Mouse (Mus musculus) embryonic stem cell, embryonic (primary cell): ENCODE measurements around the gene Sbk1.

ENCODE experiments used
- CTCF ChIA-PET, 4 experiments: fragments of 300-600 bp in 2 of 4; fragments of 350-600 bp in 2 of 4; sonication (Branson Sonifier 250); formaldehyde crosslinking; loops; one replicate each; lab custom pipeline; 2022; ENCODE audit warnings: inconsistent platforms in 2 of 4; lab: Charles Lee
- POLR2A ChIA-PET, 4 experiments: fragments of 300-600 bp in 2 of 4; fragments of 350-600 bp in 2 of 4; sonication (Branson Sonifier 250); formaldehyde crosslinking; loops; one replicate each; lab custom pipeline; 2022; ENCODE audit warnings: antibody characterized with exemption in 4 of 4, inconsistent platforms in 1 of 4; lab: Charles Lee

Gene Sbk1

DNA sequence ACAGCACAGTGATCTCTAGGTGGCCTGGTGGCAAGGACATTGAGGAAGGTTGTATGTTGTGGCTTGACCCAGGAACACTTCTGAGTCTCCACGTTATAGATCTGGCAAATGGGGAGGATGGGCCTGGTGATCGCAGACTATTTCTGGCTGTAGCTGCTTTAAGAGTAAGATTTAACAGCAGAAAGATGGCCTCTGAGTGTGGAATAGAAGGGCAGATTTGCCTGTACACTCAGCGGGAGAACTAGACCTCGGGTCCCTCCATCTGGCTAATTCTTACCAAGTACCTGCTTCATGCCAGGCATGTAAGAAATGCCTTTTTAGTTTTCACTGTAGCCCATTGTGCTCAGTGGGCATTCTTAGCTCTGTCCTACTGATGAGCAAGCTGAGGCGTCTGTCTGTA lies 6.4 kb downstream of the Sbk1 start:
- CTCF ChIA-PET: interaction anchor here in 1 of 4 experiments (0.6 kb wide), 1 partner anchor 9 kb away, joined by 3 read pairs; no protein-coding TSS in a partner anchor
- POLR2A ChIA-PET: interaction anchor here in 1 of 4 experiments (5.1 kb wide), 1 partner anchor 8 kb away, joined by 35 read pairs; the partner anchor contains the start of gene Sbk1

DNA sequence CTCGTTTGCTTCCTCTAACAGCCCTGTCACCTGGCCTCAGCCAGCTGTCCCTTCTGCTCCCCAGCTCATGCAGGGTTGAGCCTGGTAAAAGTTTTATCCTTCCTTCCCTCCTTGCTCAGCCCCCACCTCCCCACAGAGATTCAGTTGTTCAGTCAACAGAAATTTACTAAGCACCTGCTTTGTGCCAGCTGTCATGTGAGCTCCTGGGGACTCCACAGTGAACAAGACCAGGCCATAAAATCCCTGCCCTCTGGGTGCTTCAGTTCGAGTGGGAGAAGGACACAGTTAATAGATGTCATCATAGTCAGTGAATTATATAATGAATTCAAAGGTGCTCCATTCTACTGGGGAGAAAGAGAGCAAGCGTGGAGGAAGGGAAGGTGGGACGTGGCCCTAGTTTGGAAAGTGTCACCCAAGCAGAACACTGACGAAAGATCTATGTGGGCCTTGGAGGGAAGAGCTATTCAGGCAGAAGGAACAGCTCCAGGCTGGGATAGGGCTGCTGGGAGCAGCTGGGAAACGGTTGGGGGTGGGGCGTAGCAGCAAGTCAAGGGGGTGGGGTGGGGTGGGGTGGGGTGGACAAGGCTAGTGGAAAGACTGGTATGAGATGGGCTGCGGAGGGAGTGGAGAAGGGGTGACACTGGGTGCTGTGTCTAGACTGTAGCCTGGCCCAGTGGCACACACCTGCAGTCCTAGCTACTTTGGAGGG lies 7.5 kb downstream of the Sbk1 start:
- CTCF ChIA-PET: interaction anchor here in 3 of 4 experiments (0.6 to 1.7 kb wide), 4 partner anchors 9 to 237 kb away, joined by 3 to 5 read pairs (median 4); no protein-coding TSS in a partner anchor
- POLR2A ChIA-PET: interaction anchor here in 3 of 4 experiments (0.5 to 5.1 kb wide), 12 partner anchors 8 to 208 kb away, joined by 3 to 35 read pairs (median 4); partner anchors contain the start of gene Sbk1 (in 2 of the 3)

DNA sequence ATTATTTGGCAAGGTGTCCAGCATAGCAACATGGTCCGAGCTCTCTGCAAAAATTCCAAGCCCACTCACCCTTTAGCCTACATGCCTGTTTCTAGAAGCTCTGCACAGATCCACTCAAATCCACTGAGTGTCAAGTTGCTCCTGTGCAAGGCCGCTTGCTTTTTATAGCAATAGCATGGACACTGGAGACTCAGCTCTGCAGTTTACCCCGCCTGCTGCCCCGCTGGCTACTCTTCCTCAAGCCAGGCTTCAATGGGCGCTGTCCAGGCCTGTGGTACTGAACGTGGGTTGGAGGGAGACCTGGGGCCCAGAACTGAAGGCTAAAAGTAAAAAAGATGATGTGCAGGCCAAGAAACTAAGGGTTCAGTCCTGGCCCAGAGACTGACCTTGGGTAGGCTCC lies 8.3 kb downstream of the Sbk1 start:
- POLR2A ChIA-PET: interaction anchor here in 3 of 4 experiments (1.0 to 5.1 kb wide), 7 partner anchors 10 to 207 kb away, joined by 3 to 35 read pairs (median 4); partner anchors contain the start of gene Sbk1 (in 2 of the 3)
- CTCF ChIA-PET: interaction anchor here (0.6 to 1.7 kb wide), 5 partner anchors 9 to 238 kb away, joined by 3 to 5 read pairs (median 3); no protein-coding TSS in a partner anchor

DNA sequence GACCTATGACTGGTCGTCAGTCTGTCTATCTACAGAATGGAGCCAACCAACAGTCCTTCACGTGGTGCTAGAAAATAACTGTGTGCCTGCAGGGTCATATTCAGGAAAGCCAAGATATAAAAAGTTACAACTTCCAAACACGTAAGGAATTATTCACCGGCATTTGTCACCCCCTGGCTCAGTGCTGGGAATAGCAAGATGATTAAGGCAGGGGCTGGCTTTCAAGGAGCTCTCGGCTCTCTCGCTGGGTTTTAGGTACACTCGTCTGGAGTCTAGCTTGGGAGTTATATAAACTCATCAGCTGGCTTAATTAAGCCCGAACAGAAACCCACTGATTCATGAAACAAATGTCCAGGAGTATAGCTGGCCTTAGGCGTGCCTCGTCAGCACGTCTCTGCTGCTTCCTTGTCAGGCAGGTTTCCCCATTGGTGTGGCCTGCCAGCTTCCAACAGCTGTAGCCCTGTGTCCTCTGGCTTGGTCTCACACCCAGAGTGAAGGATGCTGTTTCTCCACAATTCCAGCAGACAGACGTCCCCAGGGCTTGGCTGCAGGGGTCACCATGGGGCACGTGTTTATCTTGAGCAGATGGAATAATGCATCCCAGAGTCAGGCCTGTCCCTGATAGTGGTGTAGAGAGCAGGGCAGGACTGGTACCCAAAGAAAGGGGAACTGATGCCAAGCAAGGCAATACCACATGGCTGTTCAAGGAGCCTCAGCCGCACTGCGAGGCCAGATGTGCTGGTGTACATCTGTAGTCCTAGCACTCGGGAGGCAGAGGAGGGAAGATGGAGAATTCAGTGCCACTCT lies 9.7 kb downstream of the Sbk1 start:
- ChIA-PET POLR2A (interaction anchor here in 3 of 4 experiments (0.5 to 5.1 kb wide), 9 partner anchors 7 to 220 kb away, joined by 3 to 35 read pairs (median 3); partner anchors contain the start of gene Sbk1 (in 1 of the 3)), CTCF (interaction anchor here in 2 of 4 experiments (0.6 to 1.0 kb wide), 3 partner anchors 20 to 170 kb away, joined by 3 to 6 read pairs (median 3); no protein-coding TSS in a partner anchor)

DNA sequence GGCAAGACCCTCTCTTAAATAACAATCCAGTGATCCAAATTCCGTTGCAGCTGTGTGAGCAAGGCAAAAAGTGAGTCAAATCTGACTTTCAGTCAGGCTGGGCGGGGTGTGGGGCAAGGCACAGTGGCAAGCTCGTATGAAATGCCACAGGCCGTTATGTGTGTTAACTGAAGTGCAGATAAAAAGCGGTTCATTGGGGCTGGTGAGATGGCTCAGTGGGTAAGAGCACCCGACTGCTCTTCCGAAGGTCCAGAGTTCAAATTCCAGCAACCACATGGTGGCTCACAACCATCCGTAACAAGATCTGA lies 10.2 kb downstream of the Sbk1 start:
- ChIA-PET CTCF (interaction anchor here in 2 of 4 experiments (0.6 to 0.7 kb wide), 2 partner anchors 19 to 171 kb away, joined by 3 to 6 read pairs; no protein-coding TSS in a partner anchor), POLR2A (interaction anchor here in 1 of 4 experiments (0.5 to 5.1 kb wide), 6 partner anchors 8 to 219 kb away, joined by 3 to 35 read pairs (median 3); partner anchors contain the start of gene Sbk1)

GRCm38 (mm10) chr7:126284021-126284420 lies 11.6 kb downstream of the Sbk1 start:
- CTCF ChIA-PET: interaction anchor here in 3 of 4 experiments (0.6 to 0.9 kb wide), 3 partner anchors 23 to 173 kb away, joined by 3 to 7 read pairs (median 3); no protein-coding TSS in a partner anchor
- POLR2A ChIA-PET: interaction anchor here in 3 of 4 experiments (0.6 to 5.1 kb wide), 6 partner anchors 12 to 157 kb away, joined by 3 to 35 read pairs (median 4); partner anchors contain the start of gene Sbk1 (in 2 of the 3)

- POLR2A ChIA-PET: interaction anchor here in 2 of 4 experiments (1.3 to 2.8 kb wide), 4 partner anchors 9 to 23 kb away, joined by 3 to 23 read pairs (median 9); partner anchors contain the start of gene Sbk1 (in 2 of the 2)
- CTCF ChIA-PET: interaction anchor here in 1 of 4 experiments (1.3 kb wide), 1 partner anchor 351 kb away, joined by 3 read pairs; no protein-coding TSS in a partner anchor
Observed at GRCm38 (mm10) chr7:126284441-126284840, 12.0 kb downstream of the Sbk1 start.

- POLR2A ChIA-PET: interaction anchor here in 2 of 4 experiments (0.9 to 2.8 kb wide), 9 partner anchors 10 to 220 kb away, joined by 3 to 23 read pairs (median 4); partner anchors contain the start of gene Sbk1 (in 2 of the 2)
- CTCF ChIA-PET: interaction anchor here in 2 of 4 experiments (0.5 to 1.3 kb wide), 2 partner anchors 198 to 350 kb away, joined by 3 read pairs; no protein-coding TSS in a partner anchor
Observed at GRCm38 (mm10) chr7:126284865-126285264, 12.4 kb downstream of the Sbk1 start.

- POLR2A ChIA-PET: interaction anchor here in 2 of 4 experiments (0.9 to 2.8 kb wide), 12 partner anchors 10 to 219 kb away, joined by 3 to 23 read pairs (median 4); partner anchors contain the start of gene Sbk1 (in 2 of the 2)
- CTCF ChIA-PET: interaction anchor here in 3 of 4 experiments (0.5 to 1.3 kb wide), 4 partner anchors 24 to 350 kb away, joined by 3 read pairs; no protein-coding TSS in a partner anchor
Observed at GRCm38 (mm10) chr7:126285293-126286211, 13.1 kb downstream of the Sbk1 start.

DNA sequence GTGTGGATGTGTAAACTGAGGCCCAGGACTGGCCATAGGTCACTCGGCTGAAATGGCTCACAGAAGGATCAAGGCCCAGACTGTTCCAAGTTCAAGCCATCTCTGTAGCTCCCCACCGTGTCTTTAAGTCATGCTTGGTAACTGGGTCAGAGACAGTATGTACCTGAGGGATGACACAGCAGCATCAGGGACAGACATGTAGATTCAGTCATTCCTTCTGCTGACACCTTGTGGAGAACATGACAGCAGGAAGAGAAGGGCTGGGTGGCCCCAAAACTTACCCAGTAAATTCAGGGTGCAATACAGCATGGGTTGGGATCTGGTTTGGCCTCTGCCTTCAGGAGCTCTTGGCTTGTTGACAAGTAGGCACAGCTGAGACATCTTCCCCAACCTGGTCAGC lies 13.9 kb downstream of the Sbk1 start:
- ChIA-PET POLR2A (interaction anchor here in 3 of 4 experiments (0.5 to 2.8 kb wide), 14 partner anchors 10 to 218 kb away, joined by 3 to 23 read pairs (median 3); partner anchors contain the start of genes Sbk1 (in 2 of the 3) and Sh2b1 (in 1 of the 3)), CTCF (interaction anchor here in 2 of 4 experiments (0.6 to 1.3 kb wide), 3 partner anchors 25 to 113 kb away, joined by 3 read pairs; no protein-coding TSS in a partner anchor)

- POLR2A ChIA-PET: interaction anchor here in 3 of 4 experiments (0.7 to 1.9 kb wide), 8 partner anchors 9 to 20 kb away, joined by 3 to 14 read pairs (median 3); partner anchors contain the start of gene Sbk1 (in 1 of the 3)
- CTCF ChIA-PET: interaction anchor here in 3 of 4 experiments (0.6 to 1.0 kb wide), 3 partner anchors 16 to 188 kb away, joined by 3 to 10 read pairs (median 3); partner anchors contain the start of gene Sbk1 (in 1 of the 3)
Observed at GRCm38 (mm10) chr7:126287493-126288103, 15.2 kb downstream of the Sbk1 start.

- ChIA-PET POLR2A (interaction anchor here in 3 of 4 experiments (0.6 to 1.9 kb wide), 6 partner anchors 8 to 20 kb away, joined by 3 to 14 read pairs (median 3); no protein-coding TSS in a partner anchor), CTCF (interaction anchor here in 3 of 4 experiments (0.6 to 1.0 kb wide), 3 partner anchors 16 to 188 kb away, joined by 3 to 10 read pairs (median 3); partner anchors contain the start of gene Sbk1 (in 1 of the 3))
Observed at GRCm38 (mm10) chr7:126288104-126288497, 15.7 kb downstream of the Sbk1 start.

- ChIA-PET CTCF (interaction anchor here in 1 of 4 experiments (1.0 kb wide), 1 partner anchor 17 kb away, joined by 3 read pairs; the partner anchor contains the start of gene Sbk1), POLR2A (interaction anchor here in 3 of 4 experiments (0.6 to 1.9 kb wide), 4 partner anchors 9 to 21 kb away, joined by 3 to 14 read pairs (median 5); no protein-coding TSS in a partner anchor)
Observed at GRCm38 (mm10) chr7:126288571-126289091, 16.2 kb downstream of the Sbk1 start.

- ChIA-PET POLR2A (interaction anchor here in 2 of 4 experiments (1.1 to 1.9 kb wide), 3 partner anchors 11 to 53 kb away, joined by 4 to 7 read pairs (median 6); no protein-coding TSS in a partner anchor), CTCF (no interaction called here)
Observed at GRCm38 (mm10) chr7:126289371-126289770, 17.0 kb downstream of the Sbk1 start.

DNA sequence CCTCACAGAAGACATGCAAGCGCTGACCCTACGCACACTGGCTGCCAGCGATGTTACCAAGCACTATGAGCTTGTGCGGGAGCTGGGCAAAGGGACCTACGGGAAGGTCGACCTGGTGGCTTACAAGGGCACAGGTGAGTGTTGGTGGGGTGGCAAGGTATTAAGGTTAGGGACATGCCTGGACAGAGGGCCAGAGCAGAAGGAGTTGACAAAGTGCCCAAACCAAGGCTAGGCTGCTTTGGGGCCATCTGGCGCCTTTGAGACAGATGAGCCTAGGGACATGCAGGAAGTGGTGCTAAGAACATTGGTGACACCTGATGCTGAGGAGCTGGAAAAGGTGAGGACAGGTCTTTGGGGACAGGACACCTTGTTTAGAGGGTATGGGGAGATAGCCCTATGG lies 17.5 kb downstream of the Sbk1 start:
- POLR2A ChIA-PET: interaction anchor here in 2 of 4 experiments (1.1 to 1.9 kb wide), 6 partner anchors 10 to 53 kb away, joined by 3 to 7 read pairs (median 4); partner anchors contain the start of gene Sbk1 (in 1 of the 2)
- CTCF ChIA-PET: interaction anchor here in 2 of 4 experiments (1.1 kb wide), 2 partner anchors 9 to 87 kb away, joined by 3 read pairs; partner anchors contain the start of gene Spns1 (in 1 of the 2)
